Mouse (Mus musculus): Measurements from ENCODE around the gene Sirt2.

- TF ChIP-seq CHD2 (IDR thresholded peaks at IDR 0.05; ENCODE audit: low read length) (no peak), CTCF (IDR thresholded peaks at IDR 0.05 in 2 of 3, conservative IDR thresholded peaks at IDR 0.05 in 1 of 3; ENCODE audit: control insufficient read depth in 1 of 3, insufficient read depth in 1 of 3, low read depth in 2 of 3, low read length in 3 of 3, poor library complexity in 1 of 3, severe bottlenecking in 1 of 3) (no peak), POLR2A (IDR thresholded peaks at IDR 0.05; ENCODE audit: control insufficient read depth in 1 of 2, insufficient read depth in 1 of 2, low read depth in 1 of 2, low read length in 2 of 2, poor library complexity in 1 of 2) (no peak), POLR2AphosphoS2 (IDR thresholded peaks at IDR 0.05; ENCODE audit: low read length) (no peak), EP300 (IDR thresholded peaks at IDR 0.05; ENCODE audit: low read depth in 1 of 2, low read length in 2 of 2) (no peak), USF1 (IDR thresholded peaks at IDR 0.05; ENCODE audit: low read depth, low read length) (no peak), TAL1 (IDR thresholded peaks at IDR 0.05; ENCODE audit: low read length) (no peak), MYC (IDR thresholded peaks at IDR 0.05; ENCODE audit: low read depth, low read length) (no peak), GABPA (IDR thresholded peaks at IDR 0.05; ENCODE audit: low read depth, low read length) (no peak), KAT2A (conservative IDR thresholded peaks at IDR 0.05; ENCODE audit: low read depth, low read length) (no peak), TBP (IDR thresholded peaks at IDR 0.05; ENCODE audit: low read depth, low read length) (no peak), MYB (IDR thresholded peaks at IDR 0.05; ENCODE audit: low read depth, low read length) (no peak)
These were observed 46.9 kb upstream of the Sirt2 start for GRCm38 (mm10) chr7:28719650-28720049.

Measured in MEL (cell line).